Comparison of ENCODE assay signal across 23 mouse cellular contexts in the genomic region with DNA sequence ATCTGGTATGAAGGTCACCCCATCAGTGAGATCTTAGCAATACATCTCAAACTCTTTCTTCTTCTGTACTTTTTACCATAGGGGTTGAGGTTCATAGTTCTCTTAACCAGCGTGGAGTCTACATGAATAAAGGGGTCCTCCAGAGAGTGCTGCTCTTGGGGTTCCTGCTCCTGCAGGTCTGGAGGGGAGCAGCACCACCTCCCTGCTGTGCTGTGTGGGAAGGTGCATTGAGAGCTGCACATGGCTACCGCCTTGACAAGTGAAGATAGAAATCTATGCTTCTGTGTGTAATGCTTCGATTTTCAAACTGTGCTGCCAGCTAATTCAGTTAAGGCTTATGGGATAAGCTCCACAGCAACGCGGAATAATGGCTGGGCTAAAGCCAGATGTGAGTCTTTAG.
A peak's percentile ranks its signal among the peaks of the same experiment; 100 is the strongest.
DNase-seq lines count a peak whose midpoint lies in the region; ATAC-seq and TF ChIP-seq lines count a peak whose summit lies in the region.
"Had no signal": no experiment of that assay in that cellular context is flagged by ENCODE, and none has a peak within 500 bp of the region (broad histone marks: within the 10 kb centered on the region; RNA-seq: fewer than 3 reads in every experiment).

No protein-coding gene starts in this region.

- no peak overlapping the region for H3K4me3 ChIP-seq in layer of hippocampus, adult 2 months
- H3K4me3 ChIP-seq in midbrain, embryonic 14.5 days (replicated peaks; ENCODE audit: low read depth, low read length) = no peak overlapping the region
- H3K4me3 ChIP-seq in midbrain, embryonic 10.5 days = no peak overlapping the region
- H3K4me3 ChIP-seq: embryonic facial prominence, embryonic 12.5 days; embryonic facial prominence, embryonic 15.5 days; heart, embryonic 13.5 days; hindbrain, embryonic 13.5 days had no signal

- peak; percentile 58 for ATAC-seq in frontal cortex, adult (ENCODE audit: low TSS enrichment)
- no peak for ATAC-seq in midbrain, embryonic 14.5 days (ENCODE audit: low FRiP score, low TSS enrichment)
- ATAC-seq: forebrain, embryonic 14.5 days; forebrain, postnatal 0 days; hindbrain, embryonic 16.5 days; inflammation-experienced regulatory T-cells, adult 6 months; Patski had no signal

- H3K9me3 ChIP-seq in midbrain, embryonic 14.5 days (ENCODE audit: control insufficient read depth, low read length) = no peaks in the 10 kb centered on the region
- H3K9me3 ChIP-seq in midbrain, embryonic 10.5 days (replicated peaks) = no peaks in the 10 kb centered on the region
- H3K9me3 ChIP-seq: embryonic facial prominence, embryonic 12.5 days; embryonic facial prominence, embryonic 15.5 days; heart, embryonic 13.5 days; hindbrain, embryonic 13.5 days had no signal

- H3K4me1 ChIP-seq in midbrain, embryonic 14.5 days (ENCODE audit: control insufficient read depth, insufficient read depth, low read length) = no peaks in the 10 kb centered on the region
- H3K4me1 ChIP-seq in midbrain, embryonic 10.5 days = no peaks in the 10 kb centered on the region
- H3K4me1 ChIP-seq: embryonic facial prominence, embryonic 12.5 days; embryonic facial prominence, embryonic 15.5 days; hindbrain, embryonic 13.5 days had no signal

- H3K27ac ChIP-seq in layer of hippocampus, adult 2 months = peak overlapping the region; percentile 24; the same call in 1 of the 2 replicates
- H3K27ac ChIP-seq in midbrain, embryonic 14.5 days (replicated peaks; ENCODE audit: low read depth, low read length) = no peak overlapping the region
- no peak overlapping the region for H3K27ac ChIP-seq in midbrain, embryonic 10.5 days (replicated peaks)
- H3K27ac ChIP-seq: embryonic facial prominence, embryonic 12.5 days; embryonic facial prominence, embryonic 15.5 days; hindbrain, embryonic 13.5 days had no signal

- no peaks in the 10 kb centered on the region for H3K36me3 ChIP-seq in midbrain, embryonic 14.5 days (ENCODE audit: control insufficient read depth, insufficient read depth, low read length)
- 0 out of 2 replicates have a peak, but pooled peaks cover 3% of the 10 kb centered on the region for H3K36me3 ChIP-seq in midbrain, embryonic 10.5 days
- H3K36me3 ChIP-seq: embryonic facial prominence, embryonic 12.5 days; embryonic facial prominence, embryonic 15.5 days; hindbrain, embryonic 13.5 days had no signal

- WGBS in midbrain, embryonic 14.5 days = 76% methylated on average over 5 of the region's 5 CpGs
- 90% methylated on average over 5 of the region's 5 CpGs for WGBS in midbrain, embryonic 10.5 days

- 0 out of 2 replicates have a peak, but pooled peaks have one; percentile 5 for TF ChIP-seq CTCF in layer of hippocampus, adult 2 months (conservative IDR thresholded peaks at IDR 0.05)

- H3K27me3 ChIP-seq in midbrain, embryonic 14.5 days (ENCODE audit: control insufficient read depth, insufficient read depth, low read length) = no peaks in the 10 kb centered on the region
- H3K27me3 ChIP-seq in midbrain, embryonic 10.5 days (ENCODE audit: low read depth, poor library complexity, severe bottlenecking) = no peaks in the 10 kb centered on the region
- H3K27me3 ChIP-seq: embryonic facial prominence, embryonic 12.5 days; embryonic facial prominence, embryonic 15.5 days; heart, embryonic 13.5 days; hindbrain, embryonic 13.5 days; Patski had no signal

- H3K4me2 ChIP-seq in midbrain, embryonic 14.5 days (ENCODE audit: low read length) = no peak overlapping the region
- H3K4me2 ChIP-seq: embryonic facial prominence, embryonic 12.5 days; embryonic facial prominence, embryonic 15.5 days; hindbrain, embryonic 13.5 days had no signal

- H3K9ac ChIP-seq in midbrain, embryonic 14.5 days (replicated peaks; ENCODE audit: low read length) = no peak overlapping the region
- H3K9ac ChIP-seq: embryonic facial prominence, embryonic 12.5 days; embryonic facial prominence, embryonic 15.5 days; forebrain, postnatal 0 days; hindbrain, embryonic 13.5 days had no signal

- DNase-seq in frontal cortex, postnatal 36 days (ENCODE audit: low spot score in 2 of 2) = no peak
- DNase-seq in layer of hippocampus, adult 2 months (ENCODE audit: low spot score in 2 of 2) = no peak
- DNase-seq in layer of hippocampus, adult 9-11 months = no peak
- DNase-seq in midbrain, embryonic 14.5 days = peak; percentile 18
- DNase-seq in midbrain, embryonic 10.5 days (ENCODE audit: low spot score) = no peak
- no peak for DNase-seq in retina, postnatal 1 day
- DNase-seq: adrenal gland, postnatal 10 days; cerebellum, adult 11 months; cerebellum, adult 2 months; cerebellum, adult 9-11 months; cerebellum, postnatal 25 days; forebrain, postnatal 0 days; gastrocnemius, postnatal 10 days; gastrocnemius, postnatal 36 days had no signal
